Mouse (Mus musculus): ENCODE measurements around the gene Nos2. TPM values are rescaled to one million over a fixed set of nuclear protein-coding genes. Genes with fewer than 3 reads are reported as not detected.
"Not testable (repeated sequence)": the region's sequence is repeated elsewhere in the genome, so short reads cannot be mapped to it uniquely, and the experiment has no call there.

The Nos2 gene
- polyA plus RNA-seq, 1 experiment: not detected

DNA sequence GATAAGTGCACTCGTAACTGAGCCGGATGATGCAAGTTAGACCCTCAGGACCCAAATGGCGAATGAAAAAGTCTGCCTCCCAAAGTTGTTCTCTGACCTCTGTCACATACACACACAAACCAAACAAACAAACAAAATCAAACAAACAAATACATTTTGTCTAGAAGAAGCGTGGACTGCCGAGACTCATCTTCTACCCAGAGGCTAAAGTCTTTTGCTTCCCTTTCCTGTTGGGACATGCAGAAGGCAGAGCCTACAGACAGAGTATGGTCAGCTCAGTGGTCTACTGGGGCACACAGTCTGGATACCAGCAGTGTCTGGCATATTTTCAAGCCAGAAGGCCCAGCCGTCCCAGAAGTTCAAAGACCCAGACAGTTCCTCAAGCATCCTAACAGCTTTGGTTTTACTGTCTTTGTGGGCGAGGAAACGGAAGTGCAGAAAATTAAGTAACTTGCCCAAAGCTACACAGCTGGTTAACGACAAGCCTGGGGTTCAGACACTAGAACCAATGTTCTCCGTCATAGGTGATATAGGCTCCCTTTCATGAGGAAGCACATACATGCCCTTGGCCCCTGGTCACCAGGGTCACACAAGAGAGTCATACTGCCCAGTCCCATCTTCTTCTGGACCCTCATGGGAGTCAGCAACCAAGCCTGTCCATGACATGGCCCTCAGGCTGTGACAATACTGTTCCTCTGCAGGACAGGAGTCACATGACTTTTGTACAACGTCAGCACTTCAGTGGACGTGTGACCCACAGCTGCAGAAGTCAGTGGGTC, 62.1 kb downstream of the Nos2 start:
- Histone ChIP-seq H3K27me3 (ENCODE audit: control insufficient read depth) (no peaks in the 10 kb centered on the region), H3K4me1 (ENCODE audit: control insufficient read depth) (peaks cover 39% of the 10 kb centered on the region), H3K9me3 (ENCODE audit: control insufficient read depth, low read length) (no peaks in the 10 kb centered on the region), H3K36me3 (ENCODE audit: control insufficient read depth) (no peaks in the 10 kb centered on the region), H3K4me3 (replicated peaks) (no peak overlapping the region)
- TF ChIP-seq TAL1 (IDR thresholded peaks at IDR 0.05; ENCODE audit: low read length) (no peak), GATA1 (IDR thresholded peaks at IDR 0.05; ENCODE audit: low read length) (no peak)

- no peaks in the 10 kb centered on the region for H3K9me3 ChIP-seq (ENCODE audit: control insufficient read depth, low read length)
- H3K27me3 ChIP-seq (ENCODE audit: control insufficient read depth): no peaks in the 10 kb centered on the region
- H3K4me3 ChIP-seq (replicated peaks): peak overlapping the region; percentile 48
- TF ChIP-seq TAL1 (IDR thresholded peaks at IDR 0.05; ENCODE audit: low read length) (no peak), GATA1 (IDR thresholded peaks at IDR 0.05; ENCODE audit: low read length) (no peak)
- H3K4me1 ChIP-seq (ENCODE audit: control insufficient read depth): peaks cover 38% of the 10 kb centered on the region
- H3K36me3 ChIP-seq (ENCODE audit: control insufficient read depth): no peaks in the 10 kb centered on the region
These were observed 63.0 kb downstream of the Nos2 start for GRCm38 (mm10) chr11:78983539-78983938.

DNA sequence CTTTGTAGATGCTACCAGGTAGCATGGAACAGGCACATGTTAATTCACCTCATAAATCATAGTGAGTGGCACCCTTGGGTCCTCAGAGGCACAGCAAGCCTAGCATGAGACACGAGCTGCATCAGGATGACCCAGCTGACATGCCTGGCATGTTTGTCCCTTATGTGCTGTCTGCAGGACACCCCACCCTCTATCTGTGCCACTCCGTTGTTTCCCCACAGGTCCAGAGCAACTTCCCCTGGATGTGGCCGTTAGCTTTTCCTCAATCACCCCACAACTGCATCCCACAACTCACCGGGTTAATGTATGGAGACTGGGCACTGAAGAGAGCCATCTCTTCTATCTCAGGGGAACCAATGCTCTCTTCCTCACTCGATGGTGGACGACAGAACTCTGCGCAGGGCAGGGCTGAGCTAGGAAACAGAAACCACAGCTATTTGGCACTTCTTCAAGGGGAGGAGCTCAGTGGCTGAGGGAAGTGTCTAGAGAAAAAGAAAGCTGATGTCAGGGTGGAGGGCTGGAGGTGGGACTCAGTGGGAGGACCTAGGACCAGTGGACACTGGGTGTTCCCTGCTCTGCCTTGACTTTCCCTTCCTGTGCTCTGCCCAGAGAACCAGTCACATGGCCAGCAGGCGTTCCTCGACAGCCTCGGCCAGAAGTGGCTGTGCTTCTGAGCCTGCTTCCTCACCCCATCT, 64.0 kb downstream of the Nos2 start, which contains the start of gene Lgals9:
Lgals9 (minus strand) TSS at position 464 of the 695 bp plus-strand sequence.
- Histone ChIP-seq H3K4me1 (ENCODE audit: control insufficient read depth) (peaks cover 36% of the 10 kb centered on the region), H3K27me3 (ENCODE audit: control insufficient read depth) (no peaks in the 10 kb centered on the region), H3K36me3 (ENCODE audit: control insufficient read depth) (no peaks in the 10 kb centered on the region), H3K4me3 (replicated peaks) (peak within 1 kb of the TSS; percentile 48), H3K9me3 (ENCODE audit: control insufficient read depth, low read length) (no peaks in the 10 kb centered on the region)
- TF ChIP-seq GATA1 (IDR thresholded peaks at IDR 0.05; ENCODE audit: low read length) (no peak), TAL1 (IDR thresholded peaks at IDR 0.05; ENCODE audit: low read length) (no peak)

DNA sequence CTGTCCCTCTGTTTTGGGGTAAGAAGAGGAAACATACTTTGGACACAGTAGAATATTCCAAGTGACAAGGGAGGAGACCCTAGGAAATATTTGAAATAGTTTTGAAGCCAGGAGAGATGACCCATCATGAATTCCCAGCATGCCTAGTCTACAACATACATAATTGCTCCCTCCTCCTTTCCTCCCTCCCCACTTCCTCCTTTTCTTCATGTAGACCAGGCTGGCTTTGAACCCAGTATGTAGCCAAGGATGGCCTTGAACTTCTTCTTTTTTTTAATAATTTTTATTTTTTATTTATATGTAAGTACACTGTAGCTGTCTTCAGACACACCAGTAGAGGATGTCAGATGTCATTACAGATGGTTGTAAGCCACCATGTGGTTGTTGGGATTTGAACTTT, 64.9 kb downstream of the Nos2 start:
- Histone ChIP-seq H3K4me1 (ENCODE audit: control insufficient read depth) (peaks cover 31% of the 10 kb centered on the region), H3K27me3 (ENCODE audit: control insufficient read depth) (no peaks in the 10 kb centered on the region), H3K36me3 (ENCODE audit: control insufficient read depth) (no peaks in the 10 kb centered on the region), H3K9me3 (ENCODE audit: control insufficient read depth, low read length) (peaks cover 5% of the 10 kb centered on the region), H3K4me3 (replicated peaks) (no peak overlapping the region)
- no peak for TF ChIP-seq GATA1 (IDR thresholded peaks at IDR 0.05; ENCODE audit: low read length)
- no peak for TF ChIP-seq TAL1 (IDR thresholded peaks at IDR 0.05; ENCODE audit: low read length)

DNA sequence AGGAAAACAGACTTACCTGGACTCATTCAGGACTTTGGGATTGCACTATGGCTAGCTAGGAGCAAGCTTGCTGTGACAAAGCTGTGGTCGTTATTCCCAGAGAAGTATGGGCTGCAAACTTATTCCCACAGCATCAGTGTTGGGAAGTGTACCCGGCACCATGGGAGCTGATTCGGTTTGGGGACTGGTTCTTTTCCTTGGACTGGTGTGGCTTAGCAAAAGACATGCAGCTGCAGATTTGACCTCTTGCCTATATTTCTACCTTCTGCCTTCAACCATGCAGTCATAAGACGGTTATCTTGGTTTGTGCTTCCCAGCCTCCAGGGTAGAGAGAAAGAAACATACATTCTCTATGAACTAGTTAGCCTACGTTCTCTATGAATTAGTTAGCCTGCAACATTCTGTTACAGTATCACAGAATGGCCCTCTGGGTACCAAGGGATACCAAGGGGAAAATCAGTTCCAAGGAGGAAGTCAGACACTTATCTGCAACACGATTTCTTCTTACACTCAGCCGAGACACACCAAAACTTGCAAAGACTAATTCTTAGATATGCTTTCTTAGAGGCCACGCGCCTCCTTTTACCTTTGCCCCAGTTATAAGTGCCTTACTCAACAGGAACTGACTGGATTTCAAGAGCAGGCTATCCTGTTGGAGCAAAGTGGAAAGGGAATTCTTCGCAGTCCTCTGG, 65.9 kb downstream of the Nos2 start:
- peaks cover 27% of the 10 kb centered on the region for H3K4me1 ChIP-seq (ENCODE audit: control insufficient read depth)

DNA sequence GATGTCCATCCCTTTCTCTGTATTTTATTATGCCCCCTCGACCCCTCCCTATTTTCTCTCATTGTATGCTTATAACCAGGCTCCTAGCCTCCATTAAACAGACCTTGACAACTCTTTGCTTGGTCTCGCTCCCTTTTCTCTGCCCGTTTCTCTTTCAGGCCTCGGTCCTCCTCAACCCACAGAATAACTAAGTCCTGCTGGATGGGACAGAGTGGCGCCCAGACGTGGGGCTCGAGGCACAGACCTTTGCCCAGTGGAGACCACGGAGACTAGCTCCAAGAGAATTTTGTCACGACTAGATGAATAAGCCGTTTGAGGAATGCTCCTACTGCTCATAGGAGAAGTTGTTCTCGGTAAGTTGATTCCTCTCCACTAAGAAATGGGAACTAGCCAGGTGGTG, 68.6 kb downstream of the Nos2 start:
- not testable (repeated sequence) for H3K27me3 ChIP-seq (ENCODE audit: control insufficient read depth); H3K4me3 ChIP-seq (replicated peaks); H3K36me3 ChIP-seq (ENCODE audit: control insufficient read depth)

More for the DNA sequence above, 65.9 kb downstream of the Nos2 start:
- Histone ChIP-seq H3K27me3 (ENCODE audit: control insufficient read depth) (no peaks in the 10 kb centered on the region), H3K36me3 (ENCODE audit: control insufficient read depth) (no peaks in the 10 kb centered on the region), H3K9me3 (ENCODE audit: control insufficient read depth, low read length) (peaks cover 5% of the 10 kb centered on the region), H3K4me3 (replicated peaks) (no peak overlapping the region)
- TF ChIP-seq TAL1 (IDR thresholded peaks at IDR 0.05; ENCODE audit: low read length) (no peak), GATA1 (IDR thresholded peaks at IDR 0.05; ENCODE audit: low read length) (no peak)

DNA sequence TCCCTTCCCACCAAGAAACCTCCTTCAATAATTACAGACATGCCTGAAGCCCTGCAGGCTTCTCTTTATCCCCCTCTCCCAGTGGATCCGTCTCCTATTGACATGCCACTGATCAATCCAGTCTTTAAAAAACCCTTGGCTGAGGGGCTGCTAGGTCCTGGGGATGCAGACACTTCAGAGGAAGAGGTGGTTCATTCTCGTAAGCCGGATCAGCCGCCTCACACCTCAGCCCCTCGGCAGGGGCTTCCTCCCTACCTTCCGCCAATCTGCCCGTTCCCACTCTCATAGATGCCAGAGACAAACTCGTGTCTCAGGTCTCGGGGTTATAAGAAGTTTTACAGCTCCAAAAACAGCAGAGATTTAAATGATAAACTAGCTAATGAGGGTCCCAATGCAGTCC, 69.5 kb downstream of the Nos2 start:
- Histone ChIP-seq H3K4me3 (replicated peaks) (no peak overlapping the region), H3K9me3 (ENCODE audit: control insufficient read depth, low read length) (peaks cover 5% of the 10 kb centered on the region), H3K36me3 (ENCODE audit: control insufficient read depth) (no peaks in the 10 kb centered on the region), H3K4me1 (ENCODE audit: control insufficient read depth) (peaks cover 1% of the 10 kb centered on the region), H3K27me3 (ENCODE audit: control insufficient read depth) (no peaks in the 10 kb centered on the region)
- no peak for TF ChIP-seq GATA1 (IDR thresholded peaks at IDR 0.05; ENCODE audit: low read length)

More for the DNA sequence above, 68.6 kb downstream of the Nos2 start:
- H3K9me3 ChIP-seq (ENCODE audit: control insufficient read depth, low read length): not testable (repeated sequence)
- H3K4me1 ChIP-seq (ENCODE audit: control insufficient read depth): peaks cover 10% of the 10 kb centered on the region

- not testable (repeated sequence) for H3K27me3 ChIP-seq (ENCODE audit: control insufficient read depth); H3K4me1 ChIP-seq (ENCODE audit: control insufficient read depth); H3K4me3 ChIP-seq (replicated peaks); H3K36me3 ChIP-seq (ENCODE audit: control insufficient read depth); H3K9me3 ChIP-seq (ENCODE audit: control insufficient read depth, low read length)
These were observed 70.4 kb downstream of the Nos2 start for GRCm38 (mm10) chr11:78990875-78991543.

- peaks cover 11% of the 10 kb centered on the region for H3K9me3 ChIP-seq (ENCODE audit: control insufficient read depth, low read length)
- no peaks in the 10 kb centered on the region for H3K36me3 ChIP-seq (ENCODE audit: control insufficient read depth)
- H3K4me1 ChIP-seq (ENCODE audit: control insufficient read depth): peaks cover 17% of the 10 kb centered on the region
- H3K4me3 ChIP-seq (replicated peaks): no peak overlapping the region
- no peaks in the 10 kb centered on the region for H3K27me3 ChIP-seq (ENCODE audit: control insufficient read depth)
- TF ChIP-seq GATA1 (IDR thresholded peaks at IDR 0.05; ENCODE audit: low read length) (no peak), TAL1 (IDR thresholded peaks at IDR 0.05; ENCODE audit: low read length) (no peak)
These were observed 78.5 kb downstream of the Nos2 start for GRCm38 (mm10) chr11:78999118-78999517.
